Mouse (Mus musculus) right cerebral cortex, postnatal 4 days (tissue): Measurements from ENCODE around the gene Hemk1.

ENCODE experiments used
- DNase-seq: peaks from one replicate; pipeline ENCODE4 v3.0.0-alpha.2; 2022

Gene Hemk1

GRCm38 (mm10) chr9:107338172-107338883 lies at the start of gene Hemk1:
Hemk1 (minus strand) TSS chr9:107338350.
- peak; percentile 77 for DNase-seq

GRCm38 (mm10) chr9:107387708-107388107 lies 49.6 kb upstream of the Hemk1 start:
- DNase-seq: no peak

- DNase-seq: no peak
These were observed 48.6 kb upstream of the Hemk1 start for GRCm38 (mm10) chr9:107386722-107387121.

- no peak for DNase-seq
These were observed 46.2 kb upstream of the Hemk1 start for GRCm38 (mm10) chr9:107384396-107384795.

- no peak for DNase-seq
These were observed 43.6 kb upstream of the Hemk1 start for GRCm38 (mm10) chr9:107381723-107382122.

- DNase-seq: peak; percentile 28
These were observed 39.9 kb upstream of the Hemk1 start for GRCm38 (mm10) chr9:107377961-107378512.

- DNase-seq: no peak
These were observed 37.3 kb upstream of the Hemk1 start for GRCm38 (mm10) chr9:107375451-107375850.

GRCm38 (mm10) chr9:107374623-107375022 lies 36.5 kb upstream of the Hemk1 start:
- DNase-seq: peak; percentile 37

GRCm38 (mm10) chr9:107372441-107372840 lies 34.3 kb upstream of the Hemk1 start:
- DNase-seq: no peak

GRCm38 (mm10) chr9:107370106-107370463 lies 31.9 kb upstream of the Hemk1 start:
- no peak for DNase-seq

GRCm38 (mm10) chr9:107369270-107370105 lies 31.3 kb upstream of the Hemk1 start:
- DNase-seq: no peak

GRCm38 (mm10) chr9:107368302-107368701 lies 30.2 kb upstream of the Hemk1 start:
- no peak for DNase-seq

- peak; percentile 55 for DNase-seq
These were observed 28.5 kb upstream of the Hemk1 start for GRCm38 (mm10) chr9:107366644-107367043.

GRCm38 (mm10) chr9:107360989-107361388 lies 22.8 kb upstream of the Hemk1 start:
- DNase-seq: no peak

- DNase-seq: peak; percentile 94
These were observed 19.5 kb upstream of the Hemk1 start for GRCm38 (mm10) chr9:107357651-107358050.

- DNase-seq: peak; percentile 70
These were observed 18.0 kb upstream of the Hemk1 start for GRCm38 (mm10) chr9:107355870-107356765.

- no peak for DNase-seq
These were observed 16.7 kb upstream of the Hemk1 start for GRCm38 (mm10) chr9:107354826-107355225.

GRCm38 (mm10) chr9:107349321-107349720 lies 11.2 kb upstream of the Hemk1 start:
- DNase-seq: no peak

GRCm38 (mm10) chr9:107347586-107348183 lies 9.5 kb upstream of the Hemk1 start:
- DNase-seq: no peak

GRCm38 (mm10) chr9:107346081-107346480 lies 7.9 kb upstream of the Hemk1 start:
- DNase-seq: no peak

- no peak for DNase-seq
These were observed 5.9 kb upstream of the Hemk1 start for GRCm38 (mm10) chr9:107344027-107344426.
